Mouse (Mus musculus) heart, postnatal 14 days (tissue): ENCODE results near the gene Large1. TPM values are rescaled to one million over a fixed set of nuclear protein-coding genes. Genes with fewer than 3 reads are reported as not detected.

Source experiments
- DNase-seq, 2 experiments: peaks; one replicate each; pipeline ENCODE4 v3.0.0; 2021 to 2022
- intact Hi-C: fragments of 180-260 bp; cut with DNase I; formaldehyde crosslinking; loops from one replicate; pipeline ENCODE4 v1.15.1; 2025
- microRNA-seq, 2 experiments: library from miRNA; unstranded; fragments of <30 nt; microRNA quantifications; one replicate each; pipeline ENCODE4 v1.2.0; 2021 to 2022
- total RNA-seq, 2 experiments: library from RNA; stranded (reverse); gene quantifications; 2 replicates each; pipeline ENCODE4 v1.2.3; 2021

Large1 gene
- total RNA-seq, 2 experiments from 2014 or later = 28.6 to 28.7 TPM

DNA sequence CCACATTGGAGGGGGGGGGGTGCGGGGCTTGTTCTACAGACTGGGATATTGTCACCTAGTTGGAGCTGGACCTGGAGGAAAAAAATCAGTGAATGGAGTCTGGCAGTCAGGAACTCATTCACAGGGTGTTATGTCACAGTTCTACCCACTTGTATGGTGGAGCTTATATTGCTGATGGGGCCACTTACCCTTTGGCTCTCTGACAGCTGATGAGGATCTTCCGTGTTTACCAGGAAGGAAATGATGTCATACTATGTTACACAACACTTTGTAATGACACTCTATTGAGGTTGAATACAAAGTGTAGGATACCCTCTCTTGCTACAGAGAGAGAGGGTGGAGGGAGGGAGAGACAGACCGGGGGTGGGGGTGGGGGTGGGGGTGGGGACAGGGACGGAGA is 517.5 kb downstream of the Large1 start:
- intact Hi-C loops = no loop called here
- no peak for DNase-seq

GRCm38 (mm10) chr8:72833112-72833511 is 520.2 kb downstream of the Large1 start:
- no peak for DNase-seq
- intact Hi-C loops = no loop called here

- DNase-seq = no peak
- intact Hi-C loops = no loop called here
These were observed 521.0 kb downstream of the Large1 start for GRCm38 (mm10) chr8:72832371-72832770.

GRCm38 (mm10) chr8:72817655-72818349 is 535.5 kb downstream of the Large1 start:
- no peak for DNase-seq

GRCm38 (mm10) chr8:72816679-72817078 is 536.7 kb downstream of the Large1 start:
- DNase-seq = no peak
- intact Hi-C loops = no loop called here

More at GRCm38 (mm10) chr8:72817655-72818349, 535.5 kb downstream of the Large1 start:
- intact Hi-C loops = no loop called here

- intact Hi-C loops = no loop called here
- DNase-seq = no peak
These were observed 537.7 kb downstream of the Large1 start for GRCm38 (mm10) chr8:72815681-72816080.

GRCm38 (mm10) chr8:72812690-72813089 is 540.6 kb downstream of the Large1 start:
- intact Hi-C loops = no loop called here
- peak in 1 of 2 experiments; percentile 2 for DNase-seq

GRCm38 (mm10) chr8:72801583-72801982 is 551.8 kb downstream of the Large1 start:
- no peak for DNase-seq
- intact Hi-C loops = no loop called here

- DNase-seq = no peak
- intact Hi-C loops = no loop called here
These were observed 572.7 kb downstream of the Large1 start for GRCm38 (mm10) chr8:72780644-72781043.

- DNase-seq = no peak
- intact Hi-C loops = no loop called here
These were observed 575.5 kb downstream of the Large1 start for GRCm38 (mm10) chr8:72777797-72778196.

GRCm38 (mm10) chr8:72766777-72767176 is 586.6 kb downstream of the Large1 start:
- intact Hi-C loops = no loop called here
- no peak for DNase-seq

DNA sequence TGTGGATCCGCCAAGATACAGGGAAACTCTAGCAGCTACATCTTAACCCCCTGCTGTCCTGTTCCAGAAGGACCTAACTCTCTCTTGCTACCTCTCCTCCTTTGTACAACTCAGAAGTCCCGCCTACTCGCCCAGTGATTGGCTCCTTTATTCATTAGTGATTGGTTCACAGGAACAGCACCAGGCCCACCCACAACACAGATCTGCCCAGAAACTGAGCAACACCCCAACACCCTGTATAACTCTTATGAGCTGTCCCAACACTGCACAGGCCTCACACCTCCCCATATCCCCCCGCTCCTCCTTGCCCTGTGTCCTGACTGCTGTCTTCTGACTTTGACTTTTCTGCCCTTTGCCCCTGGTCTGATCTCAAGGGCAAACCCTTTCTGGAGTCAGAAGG is 587.6 kb downstream of the Large1 start:
- no peak for DNase-seq
- intact Hi-C loops = no loop called here

Small RNAs within 50 kb of the gene (microRNA-seq; reads per million reads assigned to microRNA genes)
- gene Mir28b = 0 reads per million in 2 experiments
